Comparison of ENCODE assay signal across 32 mouse cellular contexts in genomic region chr1:156992536-156992935, GRCm38 (mm10). TPM values are rescaled to one million over a fixed set of nuclear protein-coding genes. Genes with fewer than 3 reads are reported as not detected.
DNase-seq lines count a peak whose midpoint lies in the region; ATAC-seq lines count a peak whose summit lies in the region.
"Had no signal": no experiment of that assay in that cellular context is flagged by ENCODE, and none has a peak within 500 bp of the region (broad histone marks: within the 10 kb centered on the region; RNA-seq: fewer than 3 reads in every experiment).

No protein-coding gene starts in this region.

- 0 out of 2 replicates have a peak overlapping the region, but pooled peaks have one; percentile 56 for H3K27ac ChIP-seq in hindbrain, embryonic 10.5 days
- no peak overlapping the region for H3K27ac ChIP-seq in hindbrain, embryonic 12.5 days
- H3K27ac ChIP-seq in forebrain, embryonic 14.5 days (ENCODE audit: low read depth, low read length): peak overlapping the region; percentile 49
- H3K27ac ChIP-seq: embryonic facial prominence, embryonic 10.5 days; embryonic facial prominence, embryonic 15.5 days; gastrocnemius, adult 2 months; hindbrain, embryonic 15.5 days; limb, embryonic 10.5 days; limb, embryonic 15.5 days; liver, embryonic 14.5 days; neural tube, embryonic 13.5 days had no signal

- H3K27me3 ChIP-seq in hindbrain, embryonic 10.5 days (ENCODE audit: insufficient read depth, poor library complexity, severe bottlenecking): no peaks in the 10 kb centered on the region
- H3K27me3 ChIP-seq in hindbrain, embryonic 12.5 days: no peaks in the 10 kb centered on the region
- H3K27me3 ChIP-seq in forebrain, embryonic 14.5 days (replicated peaks; ENCODE audit: control insufficient read depth, insufficient read depth, low read length): no peaks in the 10 kb centered on the region
- H3K27me3 ChIP-seq: embryonic facial prominence, embryonic 15.5 days; hindbrain, embryonic 15.5 days; limb, embryonic 15.5 days; neural tube, embryonic 13.5 days had no signal

- H3K36me3 ChIP-seq in hindbrain, embryonic 10.5 days: no peaks in the 10 kb centered on the region
- H3K36me3 ChIP-seq in hindbrain, embryonic 12.5 days: no peaks in the 10 kb centered on the region
- H3K36me3 ChIP-seq in forebrain, embryonic 14.5 days (ENCODE audit: control insufficient read depth, insufficient read depth, low read length): no peaks in the 10 kb centered on the region
- H3K36me3 ChIP-seq: embryonic facial prominence, embryonic 10.5 days; embryonic facial prominence, embryonic 15.5 days; hindbrain, embryonic 15.5 days; limb, embryonic 10.5 days; limb, embryonic 15.5 days; neural tube, embryonic 13.5 days had no signal

- WGBS in hindbrain, embryonic 10.5 days: 52% methylated on average over 2 of the region's 2 CpGs
- WGBS in hindbrain, embryonic 12.5 days: 46% methylated on average over 2 of the region's 2 CpGs
- 18% methylated on average over 2 of the region's 2 CpGs for WGBS in forebrain, embryonic 14.5 days

- H3K9ac ChIP-seq in hindbrain, embryonic 12.5 days: no peak overlapping the region
- H3K9ac ChIP-seq in forebrain, embryonic 14.5 days (ENCODE audit: low read length): no peak overlapping the region
- H3K9ac ChIP-seq: embryonic facial prominence, embryonic 15.5 days; hindbrain, embryonic 15.5 days; limb, embryonic 15.5 days; liver, embryonic 14.5 days; lung, embryonic 14.5 days; neural tube, embryonic 13.5 days had no signal

- no peak overlapping the region for H3K4me3 ChIP-seq in hindbrain, embryonic 10.5 days
- H3K4me3 ChIP-seq in hindbrain, embryonic 12.5 days: no peak overlapping the region
- no peak overlapping the region for H3K4me3 ChIP-seq in forebrain, embryonic 14.5 days (ENCODE audit: low read depth, low read length)
- H3K4me3 ChIP-seq: embryonic facial prominence, embryonic 10.5 days; embryonic facial prominence, embryonic 15.5 days; gastrocnemius, adult 2 months; hindbrain, embryonic 15.5 days; limb, embryonic 10.5 days; limb, embryonic 15.5 days; neural tube, embryonic 13.5 days had no signal

- no peak overlapping the region for H3K4me2 ChIP-seq in hindbrain, embryonic 12.5 days (replicated peaks)
- H3K4me2 ChIP-seq in forebrain, embryonic 14.5 days (ENCODE audit: low read length): no peak overlapping the region
- H3K4me2 ChIP-seq: embryonic facial prominence, embryonic 15.5 days; heart, embryonic 11.5 days; hindbrain, embryonic 15.5 days; limb, embryonic 15.5 days; lung, embryonic 14.5 days; neural tube, embryonic 13.5 days had no signal

- H3K9me3 ChIP-seq in hindbrain, embryonic 10.5 days: no peaks in the 10 kb centered on the region
- H3K9me3 ChIP-seq in hindbrain, embryonic 12.5 days (replicated peaks): no peaks in the 10 kb centered on the region
- H3K9me3 ChIP-seq in forebrain, embryonic 14.5 days (replicated peaks; ENCODE audit: control insufficient read depth, low read length): no peaks in the 10 kb centered on the region
- H3K9me3 ChIP-seq: embryonic facial prominence, embryonic 10.5 days; embryonic facial prominence, embryonic 15.5 days; hindbrain, embryonic 15.5 days; limb, embryonic 10.5 days; limb, embryonic 15.5 days; neural tube, embryonic 13.5 days had no signal

- ATAC-seq in hindbrain, embryonic 12.5 days (ENCODE audit: low FRiP score): no peak
- ATAC-seq in forebrain, embryonic 14.5 days: peak; percentile 21; the same call in 1 of the 2 replicates
- ATAC-seq: activated CD4-positive, CD25-positive, alpha-beta regulatory T cell, adult 4 months; CD4-positive, CD25-positive, alpha-beta regulatory T cell, adult 4 months; inflammation-experienced regulatory T-cells, adult 6 months had no signal

- no peak for DNase-seq in hindbrain, embryonic 10.5 days (ENCODE audit: low spot score)
- DNase-seq in MN1 (ENCODE audit: low spot score): peak; percentile 20
- DNase-seq in forebrain, embryonic 14.5 days (ENCODE audit: low spot score): peak; percentile 73
- peak; percentile 68 for DNase-seq in retina, postnatal 1 day
- DNase-seq in right cerebral cortex, postnatal 14 days: no peak
- DNase-seq in cerebellum, postnatal 10 days: no peak
- DNase-seq: adrenal gland, postnatal 10 days; cerebellum, adult 11-12 months; cerebellum, postnatal 14 days; gastrocnemius, adult 2 months; gastrocnemius, postnatal 36 days; heart, adult 18-20 months; heart, postnatal 36 days; kidney, adult 11 months; kidney, postnatal 14 days; layer of hippocampus, adult 9-11 months; lung, postnatal 14 days; thymus, adult 2 months; thymus, postnatal 4 days had no signal

- peaks cover 64% of the 10 kb centered on the region for H3K4me1 ChIP-seq in hindbrain, embryonic 10.5 days (replicated peaks)
- peaks cover 32% of the 10 kb centered on the region for H3K4me1 ChIP-seq in hindbrain, embryonic 12.5 days
- peaks cover 13% of the 10 kb centered on the region for H3K4me1 ChIP-seq in forebrain, embryonic 14.5 days (ENCODE audit: control insufficient read depth, insufficient read depth, low read length)

RNA-seq across cellular contexts. Expression of gene Ralgps2, which starts 53.1 kb away (rescaled TPM):
- polyA plus RNA-seq in hindbrain, embryonic 10.5 days (2016; fragmentation: Nextera tagmentation; extraction: Ambion mirVana): 80.4 and 85.0 TPM in 2 replicates
- polyA plus RNA-seq in hindbrain, embryonic 12.5 days (2016; fragmentation: Nextera tagmentation; extraction: Ambion mirVana): 123 and 132 TPM in 2 replicates
- 93.0 and 112 TPM in 2 replicates for polyA plus RNA-seq in forebrain, embryonic 14.5 days (2014; fragmentation: Nextera tagmentation; extraction: Ambion mirVana)

Comparison
In these comparisons a context has a peak if more than half of its experiments do, and no peak if none do; other contexts are left out.
1. DNase-seq: peak in MN1 (single experiment), forebrain, embryonic 14.5 days (single experiment) and retina, postnatal 1 day (single experiment); none in hindbrain, embryonic 10.5 days (single experiment), right cerebral cortex, postnatal 14 days (single experiment) and cerebellum, postnatal 10 days (0 of 2).